Mouse (Mus musculus) 3T3-L1 (cell line): ENCODE measurements at regions not wholly inside any gene's neighbourhood (a gene's known extent, or its start where the extent isn't known, plus 50 kb on each side); places are given as distances from the start of the nearest gene placed in this dataset.

Experiments used
- DNase-seq: peaks from one replicate; pipeline ENCODE4 v3.0.0-alpha.2; 2015; ENCODE audit warnings: low read depth, low spot score

GRCm38 (mm10) chr13:7691232-7691631 is 511.4 kb upstream of the Adarb2 start:
- DNase-seq: no peak

- DNase-seq: no peak
Observed at GRCm38 (mm10) chr13:7697647-7698365, 504.9 kb upstream of the Adarb2 start.

GRCm38 (mm10) chr13:7721558-7721957 is 481.1 kb upstream of the Adarb2 start:
- DNase-seq: peak; percentile 15

GRCm38 (mm10) chr13:7749688-7750087 is 453.0 kb upstream of the Adarb2 start:
- no peak for DNase-seq

- DNase-seq: no peak
Observed at GRCm38 (mm10) chr13:7785252-7785651, 417.4 kb upstream of the Adarb2 start.

- DNase-seq: no peak
Observed at GRCm38 (mm10) chr13:7790069-7790468, 412.6 kb upstream of the Adarb2 start.
